Mouse (Mus musculus) brown adipose tissue, adult 24 weeks (tissue): Measurements from ENCODE around the gene Nxnl1. TPM values are rescaled to one million over a fixed set of nuclear protein-coding genes. Genes with fewer than 3 reads are reported as not detected.

ENCODE experiments used
- H3K27ac ChIP-seq: fragments of 200-500 bp; replicated peaks from 2 replicates; pipeline ENCODE4 v1.5.1; 2012; ENCODE audit warnings: low read depth, mild to moderate bottlenecking, low read length
- H3K4me1 ChIP-seq: fragments of 200-500 bp; 2 replicates; pipeline ENCODE4 v1.6.1; 2012; ENCODE audit warnings: low read length, mixed read lengths; ENCODE audit not compliant: control insufficient read depth, insufficient read depth, insufficient read length
- H3K4me3 ChIP-seq: fragments of 200-500 bp; 2 replicates; pipeline ENCODE4 v1.5.1; 2012; ENCODE audit warnings: low read depth, mild to moderate bottlenecking, low read length, moderate library complexity; ENCODE audit not compliant: insufficient read depth
- polyA plus RNA-seq: library from polyadenylated mRNA; stranded (reverse); fragments of >200 nt; gene quantifications from 2 replicates; pipeline ENCODE4 v1.2.4, GENCODE M21; 2012; ENCODE audit not compliant: missing spikeins, insufficient read depth, insufficient read length

Nxnl1 gene
- polyA plus RNA-seq, 1 experiment: 1.5 TPM

DNA sequence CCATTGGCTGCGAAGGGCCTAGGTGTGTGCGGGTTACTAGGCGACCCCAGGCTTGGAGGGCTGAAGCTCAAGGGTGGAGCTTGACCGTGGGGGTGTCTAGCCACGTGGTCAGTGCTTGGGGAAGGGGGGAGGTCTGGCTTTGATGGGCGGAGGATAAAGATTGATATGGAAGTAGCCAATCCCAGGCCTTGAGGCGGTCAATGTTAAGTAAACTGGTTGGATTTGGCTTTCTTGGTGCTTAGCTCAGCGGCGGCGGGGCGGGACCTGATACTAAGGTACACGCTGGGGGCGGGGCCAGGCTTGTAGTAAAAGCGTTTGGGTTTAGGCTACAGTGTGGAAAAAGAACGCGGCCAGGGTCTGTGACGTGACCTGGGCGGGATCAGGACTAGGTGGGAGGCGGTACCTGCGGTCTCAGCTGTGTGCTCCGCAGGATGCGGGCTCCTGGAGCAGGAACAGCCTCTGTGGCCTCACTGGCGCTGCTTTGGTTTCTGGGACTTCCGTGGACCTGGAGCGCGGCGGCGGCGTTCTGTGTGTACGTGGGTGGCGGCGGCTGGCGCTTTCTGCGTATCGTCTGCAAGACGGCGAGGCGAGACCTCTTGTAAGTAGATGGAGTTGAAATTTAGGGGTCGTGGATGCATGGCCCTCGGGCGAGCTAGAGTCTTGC lies 4.0 kb upstream of the Nxnl1 start:
- peaks cover 12% of the 10 kb centered on the region for H3K4me1 ChIP-seq
- peak overlapping the region; percentile 75 for H3K4me3 ChIP-seq
- H3K27ac ChIP-seq: no peak overlapping the region

DNA sequence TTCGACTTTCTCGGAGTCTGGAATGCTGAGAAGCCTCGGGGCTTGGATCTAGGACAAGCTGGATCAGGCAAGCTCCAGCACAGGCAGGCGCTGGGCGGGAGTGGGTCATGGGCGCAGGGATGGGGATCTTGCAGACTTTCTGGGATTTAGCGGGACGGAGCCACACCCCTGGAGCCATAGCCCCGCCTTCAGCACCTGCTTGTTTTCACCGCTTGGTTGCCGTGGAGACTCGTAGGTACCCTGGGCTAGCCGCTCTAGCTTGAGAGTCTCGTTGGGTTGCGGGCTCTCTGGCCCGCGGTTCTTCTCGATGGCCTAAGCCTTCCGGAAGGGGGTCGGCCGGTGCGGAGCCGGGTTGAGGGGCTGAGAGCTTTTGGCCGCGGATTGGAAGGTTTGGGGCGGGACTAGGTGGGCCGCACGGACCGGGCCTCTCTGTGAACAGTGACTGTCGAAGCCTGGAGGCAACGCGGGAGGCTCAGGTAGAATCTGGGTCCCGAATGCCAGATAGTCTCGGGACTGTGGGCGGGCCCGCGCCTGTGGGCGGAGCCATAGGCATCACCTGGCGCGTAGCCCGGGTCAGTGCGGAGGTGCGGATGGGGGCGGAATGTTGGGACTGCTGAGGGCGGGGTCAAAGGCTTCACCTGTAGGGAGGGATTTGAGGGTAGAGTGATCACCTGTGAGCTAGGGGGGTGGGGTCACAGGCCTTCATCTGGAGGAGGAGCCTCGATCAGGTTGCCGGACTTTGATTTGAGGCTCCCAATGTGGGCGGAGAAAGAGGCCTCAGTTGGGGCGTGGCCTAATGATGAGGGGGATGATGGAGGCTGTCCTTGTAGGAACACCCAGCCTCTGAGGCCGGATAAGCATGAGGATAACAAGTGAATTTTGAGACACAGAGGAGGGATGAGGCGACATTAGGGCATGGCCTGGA lies 3.2 kb upstream of the Nxnl1 start:
- peak overlapping the region; percentile 75 for H3K4me3 ChIP-seq
- peak overlapping the region; percentile 88 for H3K27ac ChIP-seq
- H3K4me1 ChIP-seq: peaks cover 12% of the 10 kb centered on the region

DNA sequence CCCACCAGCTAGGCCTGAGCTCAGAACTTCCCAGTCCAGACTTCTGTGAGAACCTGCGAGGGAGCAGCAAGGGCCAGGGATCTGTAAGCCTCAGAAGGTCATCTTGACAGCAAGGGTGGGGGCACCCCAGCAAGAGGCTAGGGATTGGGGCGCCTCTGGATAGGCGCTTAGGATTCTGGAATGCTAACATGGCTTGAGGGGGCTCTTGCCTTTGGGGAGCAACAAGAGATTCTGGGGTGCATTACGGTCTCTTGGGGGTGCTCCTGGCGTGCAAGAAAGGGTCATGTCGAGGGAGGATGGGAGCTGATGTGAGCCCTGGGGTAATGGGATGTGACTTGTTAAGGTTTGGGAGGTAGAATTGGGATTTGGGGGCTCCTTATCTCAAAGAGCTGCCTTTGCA lies 2.5 kb upstream of the Nxnl1 start:
- Histone ChIP-seq H3K27ac (peak overlapping the region; percentile 88), H3K4me1 (peaks cover 12% of the 10 kb centered on the region), H3K4me3 (peak overlapping the region; percentile 75)

DNA sequence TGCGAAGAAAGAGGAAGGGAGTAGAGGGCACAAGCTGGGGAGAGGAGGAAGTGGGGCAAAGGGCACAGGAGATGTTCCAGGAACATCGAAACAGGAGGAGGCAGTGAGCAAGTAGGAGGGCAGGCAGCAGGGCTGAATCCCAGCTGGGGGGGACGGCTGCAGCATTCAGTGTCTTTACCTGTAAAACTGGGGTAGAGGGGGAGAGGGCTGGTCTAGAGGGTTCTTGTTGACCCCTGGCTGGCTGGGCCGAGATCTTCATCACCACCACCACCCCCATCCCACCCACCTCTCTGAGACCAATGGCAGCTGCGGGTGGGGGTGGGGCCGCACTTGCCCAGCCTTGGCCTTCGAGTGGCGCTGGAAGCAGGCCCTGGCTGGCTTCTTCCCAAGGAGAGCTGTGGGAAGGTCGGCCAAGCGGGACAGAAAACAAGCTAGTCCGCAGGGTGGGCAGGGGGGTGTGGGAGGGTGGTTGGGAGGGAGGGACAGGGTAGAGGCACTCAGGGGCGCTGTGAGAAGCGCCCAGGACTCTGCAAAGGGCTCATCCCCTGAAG lies 2.1 kb upstream of the Nxnl1 start, which contains the start of gene Slc27a1:
Slc27a1 (plus strand) TSS at position 496 of the 551 bp plus-strand sequence.
- Histone ChIP-seq H3K4me3 (peak within 1 kb of the TSS; percentile 75), H3K27ac (peak within 1 kb of the TSS; percentile 90), H3K4me1 (peaks cover 12% of the 10 kb centered on the region)

DNA sequence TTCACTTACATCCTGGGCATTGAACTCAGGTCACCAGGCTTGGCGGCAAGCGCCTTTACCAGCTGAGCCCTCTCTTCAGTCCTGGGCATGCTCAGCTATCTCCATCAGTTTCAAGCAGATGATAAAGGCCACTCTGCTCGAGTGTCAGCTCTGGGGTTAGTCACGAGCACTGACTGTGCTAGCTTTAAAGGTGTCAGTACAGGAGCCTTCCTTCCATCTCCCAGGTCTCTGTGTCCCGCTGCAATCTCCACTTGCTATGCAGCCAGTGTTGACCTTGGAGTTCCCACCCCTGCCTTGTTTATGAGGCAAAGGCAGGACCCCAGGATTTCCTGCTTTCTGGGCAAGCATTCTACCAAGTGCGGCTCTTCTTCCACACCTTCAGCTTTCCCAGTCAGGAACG lies 1.2 kb upstream of the Nxnl1 start:
- peak overlapping the region; percentile 90 for H3K27ac ChIP-seq
- H3K4me3 ChIP-seq: no peak overlapping the region
- peaks cover 12% of the 10 kb centered on the region for H3K4me1 ChIP-seq

DNA sequence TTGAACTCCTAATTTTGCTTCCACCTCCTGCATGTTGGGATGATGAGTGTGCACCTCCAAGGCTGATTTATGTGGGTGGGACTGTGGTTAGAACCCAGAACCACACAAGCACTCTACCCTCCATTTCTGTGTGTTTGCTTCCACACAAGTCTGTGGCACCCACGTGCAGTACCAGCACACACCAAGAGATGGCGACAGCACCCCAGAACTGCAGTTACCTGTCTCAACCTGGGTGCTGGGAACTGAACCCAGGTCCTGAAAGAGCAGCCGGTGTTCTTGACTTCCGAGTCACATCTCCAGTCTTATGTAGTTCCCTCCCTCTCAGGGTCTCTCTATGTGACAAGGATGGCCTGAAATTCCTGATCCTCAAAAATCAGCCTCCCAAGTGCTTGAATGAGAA lies 2.4 kb downstream of the Nxnl1 start:
- 0 out of 2 replicates have a peak overlapping the region, but pooled peaks have one; percentile 25 for H3K27ac ChIP-seq
- H3K4me1 ChIP-seq: peaks cover 8% of the 10 kb centered on the region; the same call in 1 of the 2 replicates
- no peak overlapping the region for H3K4me3 ChIP-seq

DNA sequence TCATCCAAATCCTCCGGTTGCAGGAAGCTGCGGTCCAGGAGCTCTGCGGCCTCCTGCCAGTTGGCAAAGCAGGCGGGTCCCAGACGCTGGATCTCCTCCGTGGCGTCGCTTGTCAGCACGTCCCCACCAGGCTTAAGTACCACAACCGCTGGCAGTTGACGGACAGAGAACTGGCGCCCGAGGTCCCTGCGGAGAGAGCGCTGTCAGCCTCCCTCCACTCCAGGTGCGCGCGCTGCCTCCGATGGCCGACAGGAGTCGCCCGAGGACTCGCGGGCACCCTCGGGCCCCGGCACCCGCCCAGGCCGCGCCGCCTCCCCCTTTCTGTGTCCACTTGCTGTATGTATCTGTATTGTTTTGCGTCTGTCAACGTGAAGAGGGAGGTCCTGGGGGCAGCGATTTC lies 3.6 kb downstream of the Nxnl1 start:
- no peak overlapping the region for H3K4me3 ChIP-seq
- no peak overlapping the region for H3K27ac ChIP-seq
- peaks cover 7% of the 10 kb centered on the region; the same call in 1 of the 2 replicates for H3K4me1 ChIP-seq

DNA sequence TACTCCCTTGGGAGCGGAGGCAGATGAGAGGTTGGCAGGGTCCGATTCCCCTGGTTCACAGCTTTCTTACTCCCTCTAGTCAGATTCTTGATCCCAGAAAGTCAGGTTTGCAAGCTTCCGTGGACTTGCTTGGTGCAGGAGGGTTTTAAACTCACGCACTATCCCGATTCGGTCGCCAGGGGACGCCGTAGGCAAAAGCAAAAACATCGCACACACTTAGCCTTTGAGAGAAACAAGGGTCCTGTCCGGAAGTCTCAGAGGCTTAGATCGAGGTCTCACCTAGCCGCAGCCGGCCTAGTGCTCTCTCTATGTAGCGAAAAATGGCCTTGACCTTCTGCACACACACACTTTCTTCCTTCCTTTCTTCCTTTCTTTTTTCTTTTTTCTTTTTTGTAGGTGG lies 5.0 kb downstream of the Nxnl1 start:
- Histone ChIP-seq H3K27ac (no peak overlapping the region), H3K4me3 (no peak overlapping the region), H3K4me1 (no peaks in the 10 kb centered on the region)

DNA sequence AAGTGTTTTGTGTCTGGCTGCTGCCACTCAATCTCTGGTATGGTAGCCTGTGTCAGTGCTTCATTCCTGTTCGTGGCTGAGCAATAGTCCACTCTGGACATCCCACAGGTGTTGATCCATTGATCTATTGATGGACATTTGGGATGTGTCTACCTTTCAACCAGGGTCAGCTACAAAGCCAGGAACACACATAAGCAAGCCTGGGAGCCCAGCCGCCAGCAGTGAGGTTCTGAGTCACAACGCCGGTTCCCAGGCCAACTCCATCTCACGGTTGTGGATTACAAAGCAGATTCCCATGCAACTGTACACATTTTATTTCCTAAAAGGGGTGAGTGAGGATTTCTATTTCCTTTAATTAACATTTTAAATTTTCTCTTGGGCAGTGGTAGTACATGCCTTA lies 5.6 kb downstream of the Nxnl1 start:
- H3K4me1 ChIP-seq: no peaks in the 10 kb centered on the region
- H3K4me3 ChIP-seq: no peak overlapping the region
- no peak overlapping the region for H3K27ac ChIP-seq

DNA sequence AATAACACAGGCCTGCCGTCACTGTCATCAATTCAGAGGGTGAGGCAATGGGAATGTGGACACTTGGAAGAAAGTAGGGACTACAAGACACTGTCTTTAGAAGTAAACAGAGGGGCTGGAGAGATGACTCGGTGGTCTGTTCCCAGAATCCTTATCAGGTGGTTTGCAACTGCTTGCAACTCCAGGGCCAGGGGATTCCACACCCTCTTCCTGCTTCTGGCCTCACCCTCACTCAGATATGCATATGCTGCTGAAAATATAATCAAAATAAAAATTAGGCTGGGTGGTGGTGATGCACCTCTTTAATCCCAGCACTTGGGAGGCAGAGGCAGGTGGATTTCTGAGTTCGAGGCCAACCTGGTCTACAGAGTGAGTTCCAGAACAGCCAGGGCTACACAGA lies 6.3 kb downstream of the Nxnl1 start:
- H3K4me1 ChIP-seq: no peaks in the 10 kb centered on the region
- no peak overlapping the region for H3K4me3 ChIP-seq
- H3K27ac ChIP-seq: no peak overlapping the region

DNA sequence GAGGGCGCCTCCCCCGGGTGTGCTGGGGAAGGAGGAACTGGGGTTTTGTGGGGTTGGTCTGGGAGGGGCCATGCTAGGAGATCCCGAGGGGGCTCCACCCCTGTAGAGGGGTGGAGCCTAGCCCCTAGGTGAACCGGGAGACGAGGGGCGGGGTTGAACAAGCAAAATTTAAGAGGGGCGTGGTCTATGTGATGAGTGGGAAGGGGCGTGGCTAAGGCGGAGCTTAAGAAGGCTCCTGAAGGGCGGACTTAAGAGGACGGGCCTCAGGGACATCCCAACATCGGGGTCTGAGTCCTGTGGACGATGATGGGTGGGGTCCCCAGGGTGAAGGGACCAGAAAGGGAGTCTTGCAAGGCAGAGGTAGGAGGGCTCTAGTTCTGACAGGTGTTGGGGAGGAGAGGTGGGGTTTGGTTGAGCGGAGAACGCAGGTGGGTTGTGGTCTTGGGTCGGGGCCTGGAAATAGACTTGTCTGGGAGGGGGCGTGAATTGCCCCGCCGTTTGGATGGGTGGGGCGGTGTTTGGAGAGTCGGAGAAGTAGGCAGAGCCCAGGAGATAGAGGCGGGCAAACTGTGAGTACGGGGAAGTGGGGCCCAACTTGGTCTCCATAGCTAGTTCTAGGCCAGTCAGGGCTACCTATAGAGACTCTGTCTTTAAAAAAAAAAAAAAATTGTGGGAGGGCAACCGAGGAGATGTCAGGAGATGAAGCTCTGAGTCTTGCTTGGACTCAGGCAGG lies 7.3 kb downstream of the Nxnl1 start:
- Histone ChIP-seq H3K27ac (no peak overlapping the region), H3K4me3 (peak overlapping the region; percentile 51), H3K4me1 (no peaks in the 10 kb centered on the region)

DNA sequence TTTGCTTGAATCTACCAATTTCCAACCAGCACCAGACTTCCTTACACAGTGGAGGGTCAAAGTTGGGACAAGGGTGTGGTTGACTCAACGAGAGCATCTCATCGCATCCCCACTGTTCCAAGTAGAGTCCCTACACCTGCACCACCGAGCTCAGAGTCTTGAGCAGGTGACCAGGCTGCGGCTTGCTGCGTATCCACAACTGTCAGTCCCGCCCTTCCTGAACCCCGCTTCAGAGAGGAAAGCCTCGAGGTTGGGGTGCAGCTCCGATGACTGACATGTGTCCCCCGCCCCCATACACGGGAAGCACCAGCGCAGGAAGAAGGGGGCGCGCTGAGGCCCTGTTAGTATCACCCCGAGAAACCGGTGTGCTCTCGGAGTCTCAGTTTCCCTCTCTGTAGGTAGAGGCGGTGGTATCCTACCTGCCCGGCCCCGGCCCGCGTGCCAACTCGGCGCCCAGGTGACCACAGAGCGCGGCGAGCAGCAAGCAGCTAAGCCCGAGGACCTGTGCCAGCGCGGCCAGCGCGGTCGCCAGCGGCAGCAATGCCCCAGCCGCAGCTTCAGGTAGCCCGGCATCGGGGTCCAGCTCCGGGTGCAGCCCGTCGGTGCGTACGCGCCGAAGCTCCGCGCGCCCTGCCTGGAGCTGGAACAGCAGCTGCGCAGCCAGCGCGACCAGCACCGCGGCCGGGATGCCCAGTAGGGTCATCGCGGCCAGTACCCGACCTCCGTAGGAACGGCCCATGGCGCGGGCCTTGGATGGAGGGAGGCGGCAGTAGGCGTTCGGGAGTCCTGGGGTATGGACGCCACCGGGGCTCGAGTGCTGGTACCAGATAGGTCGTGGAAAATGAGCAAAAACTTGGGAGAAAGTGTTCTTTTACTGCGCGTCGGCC lies 8.1 kb downstream of the Nxnl1 start, which contains the start of gene Tmem221:
Tmem221 (minus strand) TSS at position 801 of the 887 bp plus-strand sequence.
- Histone ChIP-seq H3K27ac (no peak within 1 kb of the TSS), H3K4me1 (no peaks in the 10 kb centered on the region)

DNA sequence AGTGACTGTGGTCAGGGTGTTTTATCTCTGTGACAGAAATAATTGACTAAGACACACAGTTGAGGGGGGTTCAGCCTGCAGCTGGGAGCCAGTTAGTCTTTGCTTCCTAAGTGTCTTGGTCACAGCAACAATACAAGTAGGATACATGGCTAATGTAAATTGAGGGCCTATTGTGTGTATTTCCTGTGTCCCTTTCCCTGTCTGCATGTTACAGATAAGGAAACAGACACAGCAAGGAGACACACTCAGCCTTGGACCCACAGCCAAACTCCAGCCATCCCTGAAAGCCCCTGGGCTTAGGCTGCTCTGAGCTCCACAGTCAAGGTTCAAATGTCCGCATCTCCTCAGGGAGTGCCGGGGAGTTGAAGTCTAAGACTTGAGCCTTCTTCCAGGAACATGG lies 11.8 kb downstream of the Nxnl1 start:
- Histone ChIP-seq H3K4me3 (no peak overlapping the region), H3K4me1 (no peaks in the 10 kb centered on the region), H3K27ac (no peak overlapping the region)

More for the DNA sequence above, 8.1 kb downstream of the Nxnl1 start, which contains the start of gene Tmem221:
- peak within 1 kb of the TSS; percentile 51 for H3K4me3 ChIP-seq

DNA sequence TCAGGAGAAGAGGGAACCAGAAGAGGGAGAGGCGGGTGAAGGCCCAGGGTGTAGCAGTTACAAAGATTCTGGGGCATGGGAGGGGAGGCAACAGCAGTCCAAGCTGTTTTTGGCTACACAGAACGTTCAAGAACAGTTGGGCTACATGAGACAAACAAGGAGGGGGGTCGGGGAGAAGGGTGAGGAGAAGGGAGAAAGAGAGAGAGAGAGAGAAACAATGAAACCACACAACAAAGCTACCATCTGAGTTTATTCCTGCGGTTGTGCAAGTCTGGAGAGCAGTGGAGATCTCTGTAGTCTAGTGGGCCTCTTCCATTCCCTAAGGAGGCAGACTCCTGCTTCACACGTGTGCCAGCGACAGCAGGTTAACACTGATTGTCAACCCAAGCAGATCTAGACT lies 12.4 kb downstream of the Nxnl1 start:
- H3K27ac ChIP-seq: no peak overlapping the region
- no peaks in the 10 kb centered on the region for H3K4me1 ChIP-seq
- no peak overlapping the region for H3K4me3 ChIP-seq
